Mouse (Mus musculus) liver, embryonic 16.5 days (tissue): Measurements from ENCODE around the gene Skida1. TPM values are rescaled to one million over a fixed set of nuclear protein-coding genes. Genes with fewer than 3 reads are reported as not detected.

Experiments
- ATAC-seq: fragments of 200-750 bp; cut with Nextera tagmentation; 2 replicates; pipeline ENCODE4 v1.8.0; 2017; ENCODE audit warnings: low read depth, mild to moderate bottlenecking, moderate number of reproducible peaks, moderate library complexity
- H3K27ac ChIP-seq: fragments of 300-500 bp; sonication (generic); 2 replicates; pipeline ENCODE4 v1.5.1; 2014; ENCODE audit warnings: mild to moderate bottlenecking, low read length
- H3K27me3 ChIP-seq: fragments of 300-500 bp; sonication (generic); 2 replicates; pipeline ENCODE4 v1.6.1; 2014; ENCODE audit warnings: low read depth, low read length, mixed read lengths; ENCODE audit not compliant: control insufficient read depth, insufficient read depth
- H3K36me3 ChIP-seq: fragments of 300-500 bp; sonication (generic); 2 replicates; pipeline ENCODE4 v1.6.1; 2014; ENCODE audit warnings: mild to moderate bottlenecking; ENCODE audit not compliant: control insufficient read depth, insufficient read depth
- H3K4me1 ChIP-seq: fragments of 300-500 bp; sonication (generic); 2 replicates; pipeline ENCODE4 v1.6.1; 2014; ENCODE audit warnings: low read depth, low read length, mixed read lengths; ENCODE audit not compliant: control insufficient read depth
- H3K4me2 ChIP-seq: fragments of 300-500 bp; sonication (generic); 2 replicates; pipeline ENCODE4 v1.6.1; 2014; ENCODE audit warnings: low read depth, low read length, mixed read lengths
- H3K4me3 ChIP-seq: fragments of 300-500 bp; sonication (generic); 2 replicates; pipeline ENCODE4 v1.5.1; 2014; ENCODE audit warnings: low read depth, mild to moderate bottlenecking, low read length
- H3K9ac ChIP-seq: fragments of 300-500 bp; sonication (generic); 2 replicates; pipeline ENCODE4 v1.6.1; 2014; ENCODE audit warnings: low read depth, low read length
- H3K9me3 ChIP-seq: fragments of 300-500 bp; sonication (generic); replicated peaks from 2 replicates; pipeline ENCODE4 v1.6.1; 2016; ENCODE audit warnings: low read length; ENCODE audit not compliant: control insufficient read depth
- WGBS: fragments of 180-500 bp; shearing (Covaris S2); extraction: QIAGEN DNeasy Blood & Tissue Kit; methylation state at CpG from one replicate; pipeline ENCODE4 v1.1.7; 2014; ENCODE audit not compliant: insufficient replicate concordance; 5-methylcytosine and 5-hydroxymethylcytosine counted together
- polyA plus RNA-seq: library from polyadenylated mRNA; unstranded; fragments of >200 nt; fragmentation: Nextera tagmentation; extraction: Ambion mirVana; gene quantifications from 2 replicates; pipeline ENCODE4 v1.2.1, GENCODE M21; 2015

Skida1 gene
- polyA plus RNA-seq, 1 experiment from 2014 or later, result 0.38 TPM

- no peak for ATAC-seq
- Histone ChIP-seq H3K36me3 (no peaks in the 10 kb centered on the region), H3K27ac (peak overlapping the region; percentile 99), H3K27me3 (peaks cover 8% of the 10 kb centered on the region), H3K9ac (peak overlapping the region; percentile 93), H3K4me2 (peak overlapping the region; percentile 87), H3K4me3 (peak overlapping the region; percentile 78), H3K9me3 (no peaks in the 10 kb centered on the region), H3K4me1 (peaks cover 19% of the 10 kb centered on the region)
- WGBS, result under 1% methylated on average over 48 of the region's 48 CpGs
Observed at GRCm38 (mm10) chr2:18057336-18058145, 8.7 kb upstream of the Skida1 start.

GRCm38 (mm10) chr2:18056786-18057255 lies 8.0 kb upstream of the Skida1 start:
- WGBS, result under 1% methylated on average over 38 of the region's 50 CpGs
- H3K4me3 ChIP-seq, result peak overlapping the region; percentile 78
- H3K4me2 ChIP-seq, result peak overlapping the region; percentile 87
- peaks cover 9% of the 10 kb centered on the region for H3K27me3 ChIP-seq
- no peaks in the 10 kb centered on the region for H3K36me3 ChIP-seq
- peak; percentile 94 for ATAC-seq
- peak overlapping the region; percentile 99 for H3K27ac ChIP-seq
- no peaks in the 10 kb centered on the region for H3K9me3 ChIP-seq
- peak overlapping the region; percentile 93 for H3K9ac ChIP-seq
- H3K4me1 ChIP-seq, result peaks cover 19% of the 10 kb centered on the region

GRCm38 (mm10) chr2:18055929-18056785 lies 7.3 kb upstream of the Skida1 start:
- Histone ChIP-seq H3K4me2 (peak overlapping the region; percentile 87), H3K27me3 (peaks cover 15% of the 10 kb centered on the region), H3K36me3 (no peaks in the 10 kb centered on the region), H3K4me3 (peak overlapping the region; percentile 78), H3K9me3 (no peaks in the 10 kb centered on the region), H3K27ac (peak overlapping the region; percentile 99), H3K4me1 (peaks cover 19% of the 10 kb centered on the region), H3K9ac (peak overlapping the region; percentile 93)
- under 1% methylated on average over 44 of the region's 66 CpGs for WGBS
- ATAC-seq, result peak; percentile 12

GRCm38 (mm10) chr2:18055016-18055928 lies 6.4 kb upstream of the Skida1 start, which contains the start of gene Mllt10:
Gene Mllt10 (plus strand): TSS chr2:18055237.
- ATAC-seq, result no peak

GRCm38 (mm10) chr2:18053951-18054530 lies 5.2 kb upstream of the Skida1 start:
- Histone ChIP-seq H3K9ac (no peak overlapping the region), H3K27ac (no peak overlapping the region)

More at GRCm38 (mm10) chr2:18055016-18055928, 6.4 kb upstream of the Skida1 start, which contains the start of gene Mllt10:
- peaks cover 24% of the 10 kb centered on the region for H3K27me3 ChIP-seq
- no peaks in the 10 kb centered on the region for H3K9me3 ChIP-seq
- peak within 1 kb of the TSS; percentile 93 for H3K9ac ChIP-seq
- H3K4me2 ChIP-seq, result peak within 1 kb of the TSS; percentile 87
- H3K27ac ChIP-seq, result peak within 1 kb of the TSS; percentile 99
- H3K36me3 ChIP-seq, result no peaks in the 10 kb centered on the region
- peaks cover 19% of the 10 kb centered on the region for H3K4me1 ChIP-seq
- H3K4me3 ChIP-seq, result peak within 1 kb of the TSS; percentile 78
- WGBS, result 5% methylated on average over 20 of the region's 20 CpGs

GRCm38 (mm10) chr2:18053243-18053950 lies 4.5 kb upstream of the Skida1 start:
- Histone ChIP-seq H3K9ac (no peak overlapping the region), H3K27me3 (peaks cover 43% of the 10 kb centered on the region), H3K36me3 (no peaks in the 10 kb centered on the region), H3K27ac (no peak overlapping the region), H3K4me3 (no peak overlapping the region), H3K4me1 (peaks cover 15% of the 10 kb centered on the region), H3K4me2 (no peak overlapping the region), H3K9me3 (no peaks in the 10 kb centered on the region)
- no peak for ATAC-seq
- WGBS, result 59% methylated on average over 1 of the region's 1 CpGs

More at GRCm38 (mm10) chr2:18053951-18054530, 5.2 kb upstream of the Skida1 start:
- WGBS, result 54% methylated on average over 2 of the region's 2 CpGs
- ATAC-seq, result no peak
- Histone ChIP-seq H3K4me3 (no peak overlapping the region), H3K36me3 (no peaks in the 10 kb centered on the region), H3K4me2 (no peak overlapping the region), H3K9me3 (no peaks in the 10 kb centered on the region), H3K4me1 (peaks cover 18% of the 10 kb centered on the region), H3K27me3 (peaks cover 36% of the 10 kb centered on the region)

GRCm38 (mm10) chr2:18052581-18052980 lies 3.7 kb upstream of the Skida1 start:
- Histone ChIP-seq H3K4me3 (no peak overlapping the region), H3K36me3 (no peaks in the 10 kb centered on the region), H3K4me1 (peaks cover 10% of the 10 kb centered on the region), H3K27me3 (peaks cover 51% of the 10 kb centered on the region), H3K9ac (no peak overlapping the region), H3K27ac (no peak overlapping the region), H3K4me2 (no peak overlapping the region), H3K9me3 (no peaks in the 10 kb centered on the region)
- WGBS, result 74% methylated on average over 3 of the region's 3 CpGs
- no peak for ATAC-seq
